Mouse (Mus musculus): ENCODE measurements around the gene Lpp. TPM values are rescaled to one million over a fixed set of nuclear protein-coding genes. Genes with fewer than 3 reads are reported as not detected.

Gene Lpp
- polyA plus RNA-seq, 1 experiment = 176 TPM

DNA sequence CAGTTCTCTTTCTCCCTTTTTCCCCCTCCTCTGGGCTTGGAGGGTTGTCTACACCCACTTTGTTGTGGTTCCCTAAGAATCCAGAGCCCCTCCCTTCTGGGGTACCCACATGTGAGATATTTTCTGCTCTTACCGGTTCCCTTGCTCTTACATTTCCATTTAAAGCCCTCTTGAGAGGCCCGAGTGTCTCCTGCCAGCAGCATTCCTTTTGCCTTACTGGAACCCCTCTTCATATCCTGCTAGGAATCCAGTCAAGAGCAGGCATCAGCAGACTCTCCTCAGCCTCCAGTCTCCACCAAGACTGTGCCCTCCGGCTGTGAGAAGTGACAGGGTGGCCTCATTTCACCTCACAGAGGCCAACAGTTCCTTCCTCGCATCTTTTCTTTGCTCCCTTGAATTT lies 24.7 kb downstream of the Lpp start:
- no peaks in the 10 kb centered on the region for H3K4me1 ChIP-seq (ENCODE audit: control insufficient read depth, insufficient read depth, low read length)
- H3K4me3 ChIP-seq (ENCODE audit: control insufficient read depth, low read depth, low read length) = no peak overlapping the region
- TF ChIP-seq CTCF (IDR thresholded peaks at IDR 0.05; ENCODE audit: control insufficient read depth, insufficient read depth, insufficient replicate concordance, low read depth, low read length) = no peak
- no peak for TF ChIP-seq POLR2A (IDR thresholded peaks at IDR 0.05; ENCODE audit: control insufficient read depth, low read depth, low read length)
- H3K27me3 ChIP-seq (ENCODE audit: control insufficient read depth, insufficient read depth, low read length) = no peaks in the 10 kb centered on the region
- H3K36me3 ChIP-seq (ENCODE audit: control insufficient read depth, insufficient read depth, low read length) = no peaks in the 10 kb centered on the region
- no peak overlapping the region for H3K27ac ChIP-seq (ENCODE audit: control insufficient read depth, insufficient read depth, low read depth, low read length)

DNA sequence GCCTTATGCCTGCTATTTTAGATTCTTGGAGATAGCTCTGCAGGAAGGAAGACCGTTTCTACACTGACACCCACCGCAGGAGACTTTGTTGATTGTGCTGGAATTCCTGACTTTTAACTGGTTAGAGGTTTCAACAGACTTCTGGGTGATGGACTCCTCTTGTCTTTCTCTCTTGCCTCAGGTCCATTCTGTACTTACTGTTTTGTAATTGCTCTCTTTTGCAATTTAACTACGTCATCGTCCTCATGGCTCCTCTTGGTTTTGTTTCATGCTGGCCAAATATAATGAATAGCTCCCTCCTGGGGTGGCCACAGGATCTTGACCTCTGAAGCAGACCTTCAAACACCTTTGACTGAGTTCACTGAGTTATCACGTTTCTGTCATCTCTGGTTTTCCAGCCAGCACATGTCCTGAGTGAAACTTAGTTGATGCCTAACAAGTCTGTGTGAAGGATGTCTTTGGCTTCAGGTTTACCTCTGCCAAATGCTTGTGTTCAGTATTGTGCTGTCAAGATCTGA lies 27.4 kb downstream of the Lpp start:
- TF ChIP-seq CTCF (IDR thresholded peaks at IDR 0.05; ENCODE audit: control insufficient read depth, insufficient read depth, insufficient replicate concordance, low read depth, low read length) (no peak), POLR2A (IDR thresholded peaks at IDR 0.05; ENCODE audit: control insufficient read depth, low read depth, low read length) (no peak)
- Histone ChIP-seq H3K36me3 (ENCODE audit: control insufficient read depth, insufficient read depth, low read length) (no peaks in the 10 kb centered on the region), H3K4me3 (ENCODE audit: control insufficient read depth, low read depth, low read length) (no peak overlapping the region), H3K27ac (ENCODE audit: control insufficient read depth, insufficient read depth, low read depth, low read length) (no peak overlapping the region), H3K4me1 (ENCODE audit: control insufficient read depth, insufficient read depth, low read length) (no peaks in the 10 kb centered on the region), H3K27me3 (ENCODE audit: control insufficient read depth, insufficient read depth, low read length) (no peaks in the 10 kb centered on the region)

- no peak overlapping the region for H3K27ac ChIP-seq (ENCODE audit: control insufficient read depth, insufficient read depth, low read depth, low read length)
- no peaks in the 10 kb centered on the region for H3K27me3 ChIP-seq (ENCODE audit: control insufficient read depth, insufficient read depth, low read length)
- TF ChIP-seq POLR2A (IDR thresholded peaks at IDR 0.05; ENCODE audit: control insufficient read depth, low read depth, low read length) = no peak
- no peak for TF ChIP-seq CTCF (IDR thresholded peaks at IDR 0.05; ENCODE audit: control insufficient read depth, insufficient read depth, insufficient replicate concordance, low read depth, low read length)
- H3K36me3 ChIP-seq (ENCODE audit: control insufficient read depth, insufficient read depth, low read length) = no peaks in the 10 kb centered on the region
- H3K4me1 ChIP-seq (ENCODE audit: control insufficient read depth, insufficient read depth, low read length) = no peaks in the 10 kb centered on the region
- H3K4me3 ChIP-seq (ENCODE audit: control insufficient read depth, low read depth, low read length) = no peak overlapping the region
Observed at GRCm38 (mm10) chr16:24421687-24422418, 28.5 kb downstream of the Lpp start.

DNA sequence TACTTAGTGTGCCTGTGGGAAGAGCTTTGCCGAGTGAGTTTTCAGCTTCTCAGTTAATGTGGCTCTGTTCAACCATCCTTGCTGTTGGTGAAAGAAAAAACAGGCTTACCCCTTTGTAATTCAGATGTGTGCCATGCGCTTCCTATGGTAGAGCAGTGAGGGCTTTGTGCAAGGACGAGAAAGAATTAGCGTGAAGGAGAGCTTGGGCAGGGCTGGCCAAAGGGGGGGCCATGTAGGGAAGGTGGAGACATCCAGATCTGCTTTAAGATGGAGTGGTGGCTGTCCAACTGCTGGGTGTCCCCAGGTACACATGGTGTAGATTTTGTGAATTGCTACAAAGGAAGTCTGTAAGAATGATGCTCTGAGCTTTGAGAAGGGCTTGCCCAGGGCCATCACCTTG lies 29.9 kb downstream of the Lpp start:
- Histone ChIP-seq H3K36me3 (ENCODE audit: control insufficient read depth, insufficient read depth, low read length) (no peaks in the 10 kb centered on the region), H3K27me3 (ENCODE audit: control insufficient read depth, insufficient read depth, low read length) (no peaks in the 10 kb centered on the region), H3K27ac (ENCODE audit: control insufficient read depth, insufficient read depth, low read depth, low read length) (no peak overlapping the region), H3K4me1 (ENCODE audit: control insufficient read depth, insufficient read depth, low read length) (no peaks in the 10 kb centered on the region), H3K4me3 (ENCODE audit: control insufficient read depth, low read depth, low read length) (no peak overlapping the region)
- no peak for TF ChIP-seq CTCF (IDR thresholded peaks at IDR 0.05; ENCODE audit: control insufficient read depth, insufficient read depth, insufficient replicate concordance, low read depth, low read length)
- TF ChIP-seq POLR2A (IDR thresholded peaks at IDR 0.05; ENCODE audit: control insufficient read depth, low read depth, low read length) = no peak

DNA sequence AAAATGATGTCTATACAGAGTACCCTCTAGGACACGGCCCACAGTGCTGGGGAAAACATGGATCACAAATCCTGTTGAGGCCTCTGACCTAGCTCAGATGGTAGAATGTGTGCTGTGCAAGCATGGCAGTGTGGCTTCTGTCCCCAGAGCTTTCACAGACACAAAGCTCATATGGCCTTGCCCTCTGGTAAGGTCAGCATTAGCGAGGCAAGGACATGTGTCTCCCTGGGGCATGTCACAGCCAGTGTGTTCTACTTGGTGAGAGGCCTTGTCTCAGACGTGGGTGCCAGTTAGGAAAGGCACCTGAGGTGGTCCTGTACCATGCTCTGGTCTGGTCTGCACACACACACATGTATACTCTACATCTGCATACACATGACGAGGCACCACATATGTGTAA lies 30.4 kb downstream of the Lpp start:
- Histone ChIP-seq H3K4me3 (ENCODE audit: control insufficient read depth, low read depth, low read length) (no peak overlapping the region), H3K27ac (ENCODE audit: control insufficient read depth, insufficient read depth, low read depth, low read length) (no peak overlapping the region), H3K36me3 (ENCODE audit: control insufficient read depth, insufficient read depth, low read length) (no peaks in the 10 kb centered on the region), H3K27me3 (ENCODE audit: control insufficient read depth, insufficient read depth, low read length) (no peaks in the 10 kb centered on the region), H3K4me1 (ENCODE audit: control insufficient read depth, insufficient read depth, low read length) (no peaks in the 10 kb centered on the region)
- TF ChIP-seq POLR2A (IDR thresholded peaks at IDR 0.05; ENCODE audit: control insufficient read depth, low read depth, low read length) (no peak), CTCF (IDR thresholded peaks at IDR 0.05; ENCODE audit: control insufficient read depth, insufficient read depth, insufficient replicate concordance, low read depth, low read length) (no peak)

- no peaks in the 10 kb centered on the region for H3K4me1 ChIP-seq (ENCODE audit: control insufficient read depth, insufficient read depth, low read length)
- no peak overlapping the region for H3K27ac ChIP-seq (ENCODE audit: control insufficient read depth, insufficient read depth, low read depth, low read length)
- no peaks in the 10 kb centered on the region for H3K36me3 ChIP-seq (ENCODE audit: control insufficient read depth, insufficient read depth, low read length)
- TF ChIP-seq CTCF (IDR thresholded peaks at IDR 0.05; ENCODE audit: control insufficient read depth, insufficient read depth, insufficient replicate concordance, low read depth, low read length) (no peak), POLR2A (IDR thresholded peaks at IDR 0.05; ENCODE audit: control insufficient read depth, low read depth, low read length) (no peak)
- no peak overlapping the region for H3K4me3 ChIP-seq (ENCODE audit: control insufficient read depth, low read depth, low read length)
- H3K27me3 ChIP-seq (ENCODE audit: control insufficient read depth, insufficient read depth, low read length) = no peaks in the 10 kb centered on the region
Observed at GRCm38 (mm10) chr16:24424356-24424977, 31.2 kb downstream of the Lpp start.

DNA sequence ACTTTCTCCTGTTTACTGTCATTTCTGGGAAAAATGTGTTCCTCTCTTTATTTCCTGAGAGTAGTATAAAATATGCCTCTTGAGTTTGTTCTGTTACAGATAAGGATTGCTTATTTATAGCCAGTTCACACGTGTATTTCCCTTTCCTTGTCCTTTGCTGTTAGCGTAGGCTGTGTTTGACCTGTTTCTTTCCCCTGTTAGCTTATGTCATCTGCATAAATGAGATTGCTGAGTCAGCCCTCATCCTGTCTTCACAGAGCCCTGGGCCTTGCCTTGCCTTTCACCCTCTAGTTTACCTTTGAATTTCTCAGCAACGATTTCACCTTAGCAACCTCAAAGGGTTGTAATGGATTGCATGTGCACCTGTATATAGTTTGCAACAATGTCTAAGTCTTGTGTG lies 32.5 kb downstream of the Lpp start:
- no peaks in the 10 kb centered on the region for H3K36me3 ChIP-seq (ENCODE audit: control insufficient read depth, insufficient read depth, low read length)
- no peak overlapping the region for H3K27ac ChIP-seq (ENCODE audit: control insufficient read depth, insufficient read depth, low read depth, low read length)
- H3K4me3 ChIP-seq (ENCODE audit: control insufficient read depth, low read depth, low read length) = no peak overlapping the region
- H3K4me1 ChIP-seq (ENCODE audit: control insufficient read depth, insufficient read depth, low read length) = no peaks in the 10 kb centered on the region; the same call in 1 of the 2 replicates
- no peaks in the 10 kb centered on the region for H3K27me3 ChIP-seq (ENCODE audit: control insufficient read depth, insufficient read depth, low read length)
- no peak for TF ChIP-seq POLR2A (IDR thresholded peaks at IDR 0.05; ENCODE audit: control insufficient read depth, low read depth, low read length)

Measured in testis, adult 2 months (tissue).